Mouse (Mus musculus) megakaryocyte-erythroid progenitor cell, adult 5-6 weeks (primary cell): ENCODE data around the gene Mis12. TPM values are rescaled to one million over a fixed set of nuclear protein-coding genes. Genes with fewer than 3 reads are reported as not detected.
A peak's percentile ranks its signal among the peaks of the same experiment; 100 is the strongest.

Experiments used
- ATAC-seq: replicated peaks from 2 replicates; pipeline ENCODE4 v1.8.0; 2016; ENCODE audit warnings: mild to moderate bottlenecking, inconsistent platforms; ENCODE audit not compliant: severe bottlenecking, poor library complexity, low FRiP score, low TSS enrichment
- total RNA-seq, 2 experiments: library from RNA; stranded (forward) in 1 of 2; stranded (reverse) in 1 of 2; fragments of 200-1000, 215-1000 nt in 1 of 2; fragments of >200 nt in 1 of 2; fragmentation: Nextera tagmentation in 1 of 2; gene quantifications; 2 replicates each; pipeline ENCODE4 v1.2.3; 2014 to 2017

The Mis12 gene
- total RNA-seq (2014; fragmentation: Nextera tagmentation) (21.2 and 26.6 TPM in 2 replicates), total RNA-seq (2017) (30.4 and 32.5 TPM in 2 replicates)

DNA sequence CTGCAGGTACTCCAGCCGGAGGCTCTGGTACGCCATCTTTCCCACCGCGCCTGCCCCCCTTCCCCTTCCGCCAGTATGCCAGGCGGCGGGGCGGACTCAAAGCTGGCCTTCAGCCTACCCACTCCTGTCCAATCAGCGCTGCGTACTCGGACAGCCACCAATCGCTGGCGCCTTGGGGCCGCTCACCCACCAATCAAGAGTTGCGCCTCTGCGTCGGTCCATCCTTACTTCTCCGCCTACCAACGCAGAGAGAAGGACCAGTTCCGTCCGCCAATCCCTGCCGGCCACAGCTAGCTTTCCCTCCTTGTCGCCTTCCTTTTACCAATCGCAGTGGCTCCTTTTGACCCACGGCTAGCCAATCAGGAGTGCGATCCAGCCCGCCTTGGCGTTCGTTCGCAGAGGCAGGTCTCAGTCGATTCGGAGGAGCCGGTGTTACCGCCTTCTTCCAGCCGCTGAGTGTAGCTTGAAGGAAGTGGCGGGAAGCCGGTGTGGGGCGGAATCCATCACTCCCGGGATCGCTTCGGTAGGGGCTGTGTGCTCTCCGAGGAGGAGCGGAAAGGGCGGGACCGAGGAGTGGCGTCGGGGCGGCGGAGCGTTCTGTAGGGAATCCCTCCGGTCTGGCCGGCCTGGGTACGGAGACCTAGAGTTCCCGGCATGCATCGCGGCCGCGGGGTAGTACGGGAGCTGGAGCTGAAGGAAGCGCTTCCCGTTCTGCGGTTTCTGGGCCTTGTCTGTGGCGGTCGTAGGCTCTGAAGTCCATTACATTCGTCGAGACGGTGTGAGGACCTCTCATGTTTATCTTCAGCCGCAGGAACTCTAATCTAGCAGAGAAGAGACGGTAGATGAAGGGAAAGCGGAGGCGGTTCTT, at the start of gene Mis12, which contains the start of gene Derl2:
Gene Mis12 (plus strand): TSS at position 411 of the 868 bp plus-strand sequence.
Gene Derl2 (minus strand): TSS at position 641 of the 868 bp plus-strand sequence.
- peak; percentile 98 for ATAC-seq

DNA sequence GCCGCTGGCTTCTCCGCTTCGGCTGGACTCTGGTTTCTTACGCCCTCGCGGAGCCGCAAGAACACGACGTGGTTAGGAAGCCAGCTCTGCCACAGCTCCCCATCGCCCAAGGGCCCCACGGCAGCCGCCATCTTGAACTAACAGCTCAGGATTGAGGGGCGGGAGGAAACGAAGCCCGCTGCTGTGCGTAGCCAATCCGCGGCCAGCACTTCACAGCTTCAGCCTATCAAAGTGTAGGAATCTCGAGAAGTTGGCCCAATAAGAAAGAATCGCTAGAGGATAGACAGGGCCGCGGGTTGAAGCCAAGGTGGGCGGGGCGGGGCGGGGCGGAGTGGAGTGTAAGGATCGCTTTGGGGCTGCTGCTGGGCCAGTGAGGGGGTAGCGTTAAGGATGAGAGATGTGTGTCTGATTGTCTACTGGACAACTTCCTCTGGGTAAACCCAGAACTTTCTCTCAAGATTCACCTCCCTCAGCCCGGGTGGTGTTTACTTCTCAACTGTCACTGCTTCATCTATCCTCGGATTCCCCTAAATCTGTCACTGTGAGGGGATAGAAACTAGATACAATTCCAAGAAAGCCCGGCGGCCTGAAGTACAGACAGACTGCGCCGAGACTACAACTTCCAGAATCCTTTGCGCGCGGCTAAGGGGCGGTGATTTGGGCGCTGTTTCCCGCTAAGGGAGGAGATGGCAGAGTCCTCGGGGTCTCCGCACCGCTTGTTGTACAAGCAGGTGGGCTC, 49.4 kb upstream of the Mis12 start, which contains the start of the genes Nup88 and Rpain:
Gene Nup88 (minus strand): TSS at position 153 of the 739 bp plus-strand sequence.
Gene Rpain (plus strand): TSS at position 393 of the 739 bp plus-strand sequence.
- ATAC-seq = peak; percentile 76

DNA sequence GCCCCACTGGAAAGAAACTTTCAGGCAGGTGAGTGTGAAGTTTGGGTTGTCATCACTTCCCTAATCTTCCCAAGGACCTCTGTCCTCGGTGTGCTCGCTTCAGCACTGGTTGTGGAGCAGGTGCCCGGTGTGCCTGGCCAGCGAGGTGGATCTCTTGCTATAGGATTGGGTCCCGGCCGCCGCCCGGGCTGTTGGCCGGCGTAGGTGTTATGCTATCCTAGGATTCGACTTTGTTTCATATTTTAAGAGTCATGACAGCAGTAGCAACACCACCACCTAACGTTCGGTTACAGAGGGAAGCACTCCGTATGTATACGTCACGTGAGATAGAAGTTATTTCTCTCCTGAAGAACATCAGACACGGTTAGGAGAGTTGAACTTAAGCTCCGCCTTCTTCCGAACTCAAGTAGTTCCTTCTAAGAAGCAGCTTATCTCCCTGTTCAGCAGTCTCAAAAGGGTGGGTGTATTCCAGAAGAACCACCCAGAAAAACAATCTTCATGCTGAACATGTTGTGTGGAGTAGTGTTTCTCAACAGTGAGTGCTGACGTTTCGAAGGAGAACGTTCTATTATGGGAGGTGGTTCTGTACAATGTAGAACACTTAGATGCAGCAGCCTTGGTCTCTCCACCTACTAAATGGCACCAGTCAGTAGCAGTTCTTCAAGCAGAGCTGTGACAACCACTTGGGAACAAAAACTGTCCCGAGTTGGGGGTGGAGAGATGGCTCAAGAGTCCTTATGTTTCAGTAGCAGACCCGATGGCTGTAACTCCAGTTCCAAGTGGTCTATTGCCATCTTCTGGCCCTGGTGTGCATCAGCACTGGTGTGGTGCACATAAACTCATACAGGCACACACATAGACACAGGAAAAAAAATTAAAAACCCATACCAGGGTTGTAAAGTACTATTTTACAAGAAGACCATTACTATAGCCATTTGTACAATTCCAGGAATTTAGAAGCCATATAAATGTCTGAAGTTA, 48.6 kb upstream of the Mis12 start:
- peak; percentile 72 for ATAC-seq

DNA sequence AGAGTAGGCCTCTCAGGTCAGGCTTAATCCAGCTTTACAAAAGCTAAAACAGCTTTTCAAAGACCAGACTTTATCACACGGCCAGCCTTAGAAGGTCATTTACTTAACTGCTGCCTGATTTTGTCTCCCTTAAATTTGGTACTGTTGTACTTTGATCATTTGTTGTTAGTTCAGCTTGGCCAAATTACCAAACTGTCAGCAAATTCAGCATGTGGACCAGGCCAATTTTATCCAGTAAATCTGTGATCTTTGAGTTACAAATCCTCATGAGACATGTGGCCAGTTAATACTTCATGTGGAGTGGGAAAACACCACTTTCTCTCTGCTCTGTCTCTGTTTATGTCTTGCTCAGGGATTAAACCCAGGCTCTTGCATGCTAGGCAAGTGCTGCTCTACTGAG, 46.8 kb upstream of the Mis12 start:
- ATAC-seq = no peak

DNA sequence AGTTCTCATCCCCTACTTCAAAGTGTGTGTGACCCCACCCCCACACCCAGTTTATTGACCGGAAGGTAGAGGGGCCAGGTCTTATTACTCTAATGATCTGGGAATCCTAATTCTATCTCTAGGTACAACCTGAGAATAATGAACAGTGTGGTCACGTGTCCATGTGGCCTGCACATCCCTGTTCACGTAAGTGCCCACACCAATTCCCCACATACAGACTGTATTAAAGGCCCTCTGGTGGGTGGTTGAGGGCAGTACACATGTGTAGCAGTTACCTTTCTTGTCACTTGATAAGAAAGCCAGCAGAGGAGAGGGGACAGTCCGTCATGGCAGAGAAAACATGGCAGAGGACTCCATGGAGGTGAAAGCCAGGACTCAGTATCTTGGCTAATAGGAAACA, 45.5 kb upstream of the Mis12 start:
- ATAC-seq = 0 out of 2 replicates have a peak, but pooled peaks have one; percentile 26

DNA sequence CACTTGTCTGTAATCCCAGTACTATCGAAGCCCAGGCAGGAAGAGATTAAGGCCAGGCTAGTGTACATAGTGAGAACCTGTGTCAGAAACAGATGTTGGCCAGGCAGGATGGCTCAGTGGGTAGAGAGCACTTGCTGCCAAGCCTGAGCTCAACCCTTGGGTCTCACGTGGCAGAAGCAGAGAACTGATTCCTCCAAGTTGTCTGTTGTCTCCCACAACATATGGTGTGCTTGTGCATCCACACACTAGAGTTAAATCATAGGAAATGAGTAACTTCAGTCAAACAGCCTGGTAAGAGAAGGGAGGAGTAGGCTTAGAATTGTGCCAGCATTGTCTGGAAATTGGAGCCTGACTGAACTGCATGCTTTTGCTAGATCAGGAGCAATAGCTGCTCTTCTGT, 44.2 kb upstream of the Mis12 start:
- ATAC-seq = no peak

DNA sequence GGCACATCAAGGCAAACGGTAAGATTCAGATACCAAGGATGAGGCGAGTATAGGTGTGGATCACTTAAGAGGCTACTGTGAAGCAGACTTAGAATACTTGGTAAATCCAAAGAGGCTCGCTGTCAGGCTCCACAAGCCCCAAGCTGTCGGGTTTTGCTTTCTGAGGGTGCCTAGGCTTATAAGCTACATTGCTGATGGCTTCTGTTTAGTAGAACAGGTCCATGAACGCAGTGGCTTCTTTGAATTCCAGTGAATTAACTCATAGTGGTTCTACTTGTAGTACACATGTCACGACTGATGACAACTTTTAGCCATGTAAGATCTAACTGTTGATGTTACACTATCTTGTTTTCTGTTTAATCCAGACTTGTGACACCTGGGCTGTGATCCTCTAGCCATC, 42.1 kb upstream of the Mis12 start:
- no peak for ATAC-seq

DNA sequence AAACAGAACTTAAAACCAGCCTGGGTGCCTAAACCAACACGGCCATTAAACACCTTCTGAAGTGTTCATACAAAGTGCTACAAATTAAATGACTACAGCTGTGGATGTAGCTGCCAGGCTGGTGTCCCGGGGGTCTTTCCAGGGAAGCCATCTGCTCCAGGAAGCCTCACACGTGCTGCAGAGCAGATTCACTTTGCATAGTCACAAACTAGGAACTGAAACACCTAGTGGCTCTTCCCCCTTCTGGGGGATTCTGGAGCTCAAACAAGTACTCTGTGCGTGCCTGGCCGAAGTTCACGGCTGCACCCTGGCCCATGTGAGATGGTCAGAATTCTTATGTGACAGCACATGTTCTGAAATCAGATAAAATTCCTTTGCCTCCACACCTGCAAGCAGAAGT, 39.2 kb upstream of the Mis12 start:
- ATAC-seq = no peak

DNA sequence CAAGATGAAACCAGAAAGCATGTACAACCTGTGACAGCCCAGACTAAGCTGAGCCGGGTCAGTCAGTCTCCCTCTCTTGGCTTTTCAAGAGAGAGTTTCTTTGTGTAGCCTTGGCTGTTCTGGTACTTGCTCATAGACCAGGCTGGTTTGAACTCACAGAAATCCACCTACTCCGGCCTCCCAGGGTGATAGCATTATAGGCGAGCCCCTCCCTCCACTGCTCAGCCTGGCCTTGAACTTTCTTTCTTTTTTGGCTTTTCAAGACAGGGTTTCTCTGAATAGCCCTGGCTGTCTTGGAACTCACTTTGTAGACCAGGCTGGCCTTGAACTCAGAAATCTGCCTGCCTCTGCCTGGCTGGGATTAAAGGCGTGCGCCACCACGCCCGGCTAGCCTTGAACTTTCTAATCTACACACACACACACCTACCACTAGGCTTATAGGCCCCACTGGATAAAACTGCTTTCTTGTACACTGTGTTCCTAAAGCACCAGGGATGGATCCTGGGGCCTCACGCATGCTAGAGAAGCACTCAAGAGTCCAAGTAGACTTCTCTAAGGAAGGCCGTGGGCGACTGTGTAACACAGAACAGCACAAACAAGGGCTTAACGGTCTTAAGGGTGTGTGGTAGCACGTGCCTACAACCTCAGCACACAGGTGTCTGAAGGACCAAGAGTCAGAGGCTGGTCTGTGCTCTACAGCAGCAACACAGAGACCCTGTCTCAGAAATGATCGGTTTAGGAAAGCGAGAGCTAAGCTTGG, 38.5 kb upstream of the Mis12 start:
- no peak for ATAC-seq

DNA sequence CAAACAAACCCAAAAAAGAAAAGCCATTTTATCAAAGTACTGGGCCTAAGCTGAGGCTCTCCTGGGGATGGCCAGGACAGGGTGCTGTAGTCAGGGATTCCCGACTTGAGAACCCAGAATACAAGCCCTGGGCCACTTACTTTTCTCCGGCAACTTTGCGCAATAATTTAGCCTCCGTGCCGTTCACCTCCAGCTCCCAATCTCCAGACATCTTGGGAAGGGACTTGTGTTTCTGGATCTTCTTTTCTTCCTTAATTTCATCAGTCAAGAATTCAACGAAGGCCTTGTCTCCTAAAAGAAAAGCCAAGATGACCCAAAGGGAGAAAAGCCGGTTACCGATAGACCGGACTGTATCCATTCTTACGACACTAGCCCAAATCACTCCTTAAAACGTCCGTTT, 37.4 kb upstream of the Mis12 start:
- ATAC-seq = no peak

DNA sequence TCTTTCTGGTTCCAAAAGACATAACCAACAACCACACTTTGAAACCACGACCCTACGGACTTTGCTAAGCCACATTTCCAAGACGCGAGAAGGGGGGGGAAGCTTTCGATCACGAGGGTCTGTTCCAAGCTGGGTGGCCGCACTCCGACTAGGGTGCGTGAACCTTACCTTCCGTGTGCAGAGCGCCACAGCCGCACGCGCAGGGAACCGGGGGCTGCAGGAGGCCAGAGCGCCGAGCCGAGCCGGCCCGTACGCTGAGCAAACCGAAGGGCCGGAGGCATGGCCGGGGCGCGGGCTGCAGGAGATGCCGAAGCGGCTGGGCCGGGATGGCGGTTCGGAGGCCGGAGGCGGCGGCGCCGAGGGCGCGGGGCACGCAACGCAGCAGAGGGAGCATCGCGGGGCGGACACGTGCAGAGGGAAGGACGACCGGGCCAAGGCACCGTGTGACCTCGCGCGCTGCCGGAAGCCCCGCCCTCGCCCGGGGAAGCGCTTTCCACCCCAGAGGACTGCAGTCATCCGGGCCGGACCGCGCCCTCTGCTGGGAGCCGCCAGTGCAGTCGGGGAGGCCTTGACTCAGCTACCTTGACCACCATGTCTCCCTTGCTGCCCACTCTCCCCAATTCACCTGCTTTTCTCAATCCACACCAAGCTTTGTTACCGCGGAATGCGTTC, 36.7 kb upstream of the Mis12 start, which contains the start of gene C1qbp:
Gene C1qbp (minus strand): TSS at position 470 of the 672 bp plus-strand sequence.
- ATAC-seq = peak; percentile 96

DNA sequence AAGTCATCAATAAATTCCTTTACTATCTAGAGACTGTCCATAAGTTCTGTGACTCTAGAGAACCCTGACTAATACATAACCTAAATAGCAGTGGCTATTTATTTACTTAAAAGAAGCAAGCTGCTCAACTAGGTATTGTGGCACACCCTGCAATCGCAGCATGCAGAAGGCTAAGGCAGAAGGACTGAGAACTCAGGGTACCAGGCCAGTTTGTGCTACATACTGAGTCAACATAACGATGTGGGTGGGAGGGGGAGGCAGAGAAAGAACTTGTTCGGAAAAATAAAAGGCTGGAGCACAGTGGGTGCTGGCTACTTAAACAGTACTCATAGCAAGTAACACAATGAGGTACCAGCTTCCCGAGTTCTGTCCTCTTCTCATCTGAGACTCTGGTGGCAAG, 18.2 kb upstream of the Mis12 start:
- no peak for ATAC-seq

DNA sequence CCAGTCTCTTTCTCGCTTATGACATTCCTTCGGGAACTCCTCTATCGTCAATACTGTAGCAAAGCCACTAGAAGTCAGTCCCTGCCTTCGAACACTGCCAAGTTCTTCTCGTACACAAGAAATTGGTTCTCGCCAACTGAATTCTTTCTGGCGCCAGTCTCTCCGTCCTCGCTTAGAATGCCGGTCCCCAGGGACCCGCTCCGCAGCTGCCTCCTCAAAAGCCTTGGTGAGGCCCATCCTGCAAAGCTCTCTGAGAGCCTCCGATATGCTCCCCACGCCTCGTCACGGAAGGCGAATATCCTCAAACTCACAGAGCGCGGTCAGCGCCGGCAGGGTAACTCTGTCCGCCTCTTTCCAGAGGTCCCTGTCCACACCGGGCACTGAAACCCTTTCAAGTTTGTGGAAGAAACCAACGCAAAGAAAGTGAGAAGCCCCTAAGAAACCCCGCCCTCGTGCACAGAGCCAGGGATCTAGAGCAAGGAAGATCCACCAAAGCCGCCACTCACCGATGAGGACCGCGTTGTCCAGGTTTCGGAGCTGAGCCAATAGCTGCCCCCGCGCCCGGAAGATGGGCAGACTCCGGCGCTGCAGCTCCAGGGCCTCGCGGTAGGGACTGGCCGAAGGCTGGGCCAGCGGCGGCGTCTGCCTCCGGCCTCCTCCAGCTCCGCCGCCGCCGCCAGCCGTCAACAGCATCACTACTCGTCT, 15.6 kb upstream of the Mis12 start:
- ATAC-seq = peak; percentile 50

DNA sequence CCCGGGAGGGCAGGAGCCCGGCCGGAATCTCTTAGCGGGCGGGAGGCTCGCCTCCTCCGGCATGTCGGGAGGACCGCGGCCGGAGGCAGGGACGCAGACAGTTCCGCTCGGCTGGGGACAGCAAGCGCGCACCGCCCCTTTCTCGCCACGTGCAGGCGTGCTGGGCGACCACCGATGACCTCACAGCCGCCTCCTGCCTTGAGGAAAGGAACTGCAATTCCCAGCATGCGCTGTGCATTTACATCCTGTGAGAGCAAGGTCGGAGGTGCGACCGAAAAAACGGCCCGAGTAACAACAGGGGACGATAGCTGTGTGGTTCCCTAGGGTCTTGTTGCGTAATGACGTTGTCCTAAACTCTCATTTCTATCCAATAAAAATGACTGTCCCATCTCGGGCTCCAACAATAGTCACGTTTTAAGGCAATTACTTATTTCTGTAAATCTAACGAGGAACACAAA, 15.1 kb upstream of the Mis12 start, which contains the start of gene Dhx33:
Gene Dhx33 (minus strand): TSS at position 122 of the 458 bp plus-strand sequence.
- ATAC-seq = peak; percentile 97

DNA sequence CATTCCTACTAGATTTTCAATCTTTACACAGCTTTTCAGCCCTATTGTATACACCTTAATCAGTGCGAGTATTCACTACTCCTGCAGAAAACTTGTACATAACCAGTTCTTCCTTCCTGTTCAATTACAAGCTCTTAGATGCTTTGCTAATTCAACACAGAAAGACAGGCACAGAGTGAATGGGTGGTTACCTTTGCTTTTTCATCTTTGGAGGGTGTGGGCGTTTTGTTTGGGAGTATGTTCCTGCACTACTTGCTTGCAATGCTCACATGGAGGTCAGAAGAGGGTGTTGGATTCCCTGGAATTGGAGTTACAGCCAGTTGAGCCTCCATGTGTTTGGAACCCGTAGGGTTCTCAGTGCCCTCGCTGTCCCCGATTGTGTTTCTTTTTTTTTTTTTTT, 14.4 kb upstream of the Mis12 start:
- ATAC-seq = no peak

DNA sequence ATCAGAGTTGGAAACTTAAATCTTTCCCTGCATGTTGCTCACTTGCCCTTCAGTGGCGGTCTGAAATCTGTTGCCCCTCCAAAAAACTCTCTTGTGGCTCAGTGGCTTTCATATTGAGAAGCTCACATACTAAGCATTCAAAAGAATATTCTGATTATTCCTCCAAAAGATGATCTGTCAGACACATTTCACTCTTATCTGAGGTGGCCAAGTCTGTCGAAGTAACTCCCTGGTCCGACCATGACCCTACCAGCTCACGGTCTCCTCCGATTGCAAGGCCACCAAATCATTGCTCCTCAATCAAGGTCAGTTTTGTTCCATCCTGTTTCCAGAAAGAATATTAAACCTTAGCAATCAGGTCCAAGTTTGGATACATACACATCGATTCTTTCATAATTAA, 12.4 kb upstream of the Mis12 start:
- no peak for ATAC-seq

DNA sequence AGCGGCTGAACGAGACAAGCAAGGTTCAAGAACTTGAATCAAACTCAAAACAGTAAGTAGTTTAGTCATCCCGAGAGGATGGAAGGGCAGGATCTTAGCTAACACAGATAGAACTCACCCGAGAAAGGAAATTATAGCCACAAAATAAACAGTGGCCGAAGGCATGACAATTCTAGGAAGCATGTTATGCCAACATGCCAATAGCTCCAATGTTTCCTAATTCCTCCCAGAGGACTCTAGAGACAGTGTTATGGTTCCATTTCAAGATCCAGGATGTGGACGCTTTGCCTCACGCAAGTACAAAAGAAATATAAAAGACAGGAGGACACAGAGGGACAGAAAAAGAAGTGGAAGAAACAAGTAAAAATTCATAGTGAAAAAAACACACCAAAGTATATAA, 11.6 kb upstream of the Mis12 start:
- ATAC-seq = no peak
